Mouse (Mus musculus) layer of hippocampus, adult 8-10 months (tissue): Measurements from ENCODE around the gene Als2cr12. TPM values are rescaled to one million over a fixed set of nuclear protein-coding genes. Genes with fewer than 3 reads are reported as not detected.
"Not testable (repeated sequence)": the region's sequence is repeated elsewhere in the genome, so short reads cannot be mapped to it uniquely, and the experiment has no call there.

ENCODE experiments used
- DNase-seq, 2 experiments: peaks; one replicate each; pipeline ENCODE4 v3.0.0; 2022; ENCODE audit warnings: low spot score in 2 of 2
- total RNA-seq, 4 experiments: library from RNA; stranded (reverse); gene quantifications; 2 replicates each; pipeline ENCODE4 v1.2.4; 2022

The Als2cr12 gene
- total RNA-seq, 4 experiments from 2014 or later, result not detected

- DNase-seq, result no peak
These were observed 5.6 kb downstream of the Als2cr12 start for GRCm38 (mm10) chr1:58690006-58690744.

DNA sequence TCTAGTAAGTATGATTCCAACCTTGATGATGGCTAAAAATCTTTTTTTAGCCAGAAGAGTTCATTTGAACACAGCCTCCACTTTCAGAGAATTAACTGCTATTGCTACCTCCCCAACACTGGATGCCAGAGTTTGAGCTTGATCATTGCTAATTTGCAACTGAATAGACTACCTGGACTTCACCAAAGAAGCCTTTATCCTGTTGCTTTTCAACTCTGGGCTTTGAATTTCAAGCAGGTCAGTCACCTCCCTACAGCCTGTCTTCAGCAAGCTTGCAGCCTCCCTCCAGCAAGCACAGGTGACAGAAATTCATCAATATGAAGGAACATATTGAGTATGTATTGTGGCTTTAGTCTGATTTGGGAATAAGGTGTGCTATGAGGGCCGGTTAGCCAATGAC, 6.4 kb downstream of the Als2cr12 start:
- DNase-seq, result no peak

DNA sequence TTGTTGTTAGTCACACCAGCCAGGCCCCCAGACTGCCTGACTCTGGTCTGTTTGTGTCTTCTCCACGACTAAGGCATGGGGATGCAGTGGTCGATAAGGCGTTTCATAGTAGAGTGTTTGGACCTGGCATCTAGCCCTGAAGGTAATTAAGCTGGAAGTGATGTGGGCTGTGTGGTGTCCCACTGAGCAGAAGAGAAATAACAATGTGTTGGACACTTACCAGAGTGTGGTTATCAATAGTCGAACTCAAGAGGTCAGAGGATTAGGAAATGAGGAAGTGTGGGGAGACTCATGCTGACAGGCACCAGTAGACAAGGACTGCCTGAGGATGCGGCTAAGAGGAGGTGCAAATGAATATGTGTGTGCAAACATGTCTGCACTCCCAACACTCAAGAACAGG, 17.4 kb downstream of the Als2cr12 start:
- DNase-seq, result not testable (repeated sequence)

DNA sequence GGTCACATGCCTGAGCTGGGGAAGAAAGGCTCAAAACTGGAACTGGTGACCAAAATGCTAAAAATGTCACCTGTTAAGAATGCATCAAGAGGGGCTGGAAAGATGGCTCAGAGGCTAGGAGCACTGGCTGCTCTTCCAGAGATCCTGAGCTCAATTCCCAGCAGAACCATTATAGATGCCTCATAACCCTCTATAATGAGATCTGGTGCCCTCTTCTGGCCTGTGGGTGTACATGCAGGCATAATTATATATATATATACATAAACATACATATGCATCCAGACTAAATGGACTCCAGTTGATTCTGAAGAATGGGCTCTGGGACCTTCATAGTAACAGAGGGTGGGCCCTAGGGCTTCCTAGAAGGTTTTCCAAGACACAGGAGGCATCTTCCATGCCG, 18.2 kb downstream of the Als2cr12 start:
- no peak for DNase-seq

DNA sequence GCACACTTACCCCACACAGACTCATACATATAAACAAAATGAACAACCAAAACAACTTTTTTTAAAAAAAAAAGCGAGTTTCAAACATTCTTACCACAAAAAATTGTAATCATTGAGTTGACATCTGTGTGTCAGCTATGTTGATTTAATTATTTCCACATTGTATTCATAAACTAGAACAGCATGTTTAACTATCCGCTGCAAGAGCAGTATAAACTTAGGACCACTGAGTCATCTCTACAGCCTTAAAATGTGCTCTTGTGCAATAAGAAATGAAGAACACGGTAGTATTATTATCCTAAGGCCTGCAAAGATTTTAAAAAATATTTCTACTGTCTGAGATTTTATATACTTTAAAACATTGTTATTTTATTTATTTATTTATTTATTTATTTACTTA, 20.8 kb downstream of the Als2cr12 start:
- DNase-seq, result no peak

DNA sequence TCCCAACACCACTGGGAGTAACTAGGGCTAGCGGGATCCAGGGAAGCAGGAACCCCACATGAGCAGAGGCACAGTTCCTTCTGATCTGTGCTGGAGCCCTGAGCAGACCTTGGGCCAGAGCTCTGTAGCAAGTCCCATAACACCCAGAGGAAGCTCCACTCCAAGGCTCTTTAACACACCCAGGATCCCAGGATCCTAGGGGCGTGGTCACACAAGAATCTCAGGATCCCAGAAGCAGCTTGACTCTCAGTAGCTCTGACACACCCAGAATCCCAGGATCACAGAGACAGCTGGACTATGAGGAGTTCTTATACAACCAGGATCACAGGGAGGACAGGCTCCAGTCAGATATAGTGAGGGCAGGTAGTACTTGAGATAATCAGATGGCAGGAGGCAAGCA, 23.7 kb downstream of the Als2cr12 start:
- DNase-seq, result no peak

DNA sequence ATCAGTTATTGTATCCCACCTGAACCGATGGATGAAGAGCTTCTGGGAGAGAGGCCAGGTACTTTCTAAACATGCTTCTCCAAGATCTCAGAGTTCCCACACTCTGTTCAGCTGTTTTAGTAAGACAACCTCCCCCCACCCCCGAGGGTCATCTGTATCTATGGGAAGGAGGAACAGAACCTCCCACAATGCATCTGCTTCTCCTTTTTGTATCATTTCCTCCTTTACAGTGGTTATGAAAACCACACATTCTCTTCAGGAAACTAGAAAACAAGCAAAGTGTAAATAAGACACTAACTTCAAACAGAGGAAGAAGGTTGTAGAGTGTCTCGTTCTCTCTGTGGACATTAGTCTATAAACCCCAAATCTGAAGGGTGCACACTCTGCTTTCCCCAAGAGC, 26.2 kb downstream of the Als2cr12 start:
- DNase-seq, result not testable (repeated sequence)

- DNase-seq, result no peak
These were observed 27.6 kb downstream of the Als2cr12 start for GRCm38 (mm10) chr1:58668191-58668590.

DNA sequence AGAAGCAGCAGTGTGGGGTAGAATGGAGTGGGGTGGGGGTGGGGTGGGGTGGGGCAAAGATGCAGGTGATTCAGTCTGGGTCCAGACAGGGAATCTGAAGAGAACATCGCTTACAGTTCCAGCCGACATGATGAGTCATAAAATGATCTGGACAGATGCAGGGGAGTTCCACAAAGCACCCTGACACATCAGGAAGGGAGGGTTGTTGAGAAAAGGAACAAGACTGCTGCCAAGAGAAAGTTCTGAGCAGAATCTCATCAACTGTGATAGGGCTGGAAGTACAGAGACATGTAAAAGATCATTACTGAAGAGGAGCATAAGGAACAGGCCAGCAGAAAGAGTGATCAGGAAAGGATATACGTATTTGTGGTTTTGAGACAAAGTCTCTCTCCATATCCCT, 32.4 kb downstream of the Als2cr12 start:
- DNase-seq, result not testable (repeated sequence)

DNA sequence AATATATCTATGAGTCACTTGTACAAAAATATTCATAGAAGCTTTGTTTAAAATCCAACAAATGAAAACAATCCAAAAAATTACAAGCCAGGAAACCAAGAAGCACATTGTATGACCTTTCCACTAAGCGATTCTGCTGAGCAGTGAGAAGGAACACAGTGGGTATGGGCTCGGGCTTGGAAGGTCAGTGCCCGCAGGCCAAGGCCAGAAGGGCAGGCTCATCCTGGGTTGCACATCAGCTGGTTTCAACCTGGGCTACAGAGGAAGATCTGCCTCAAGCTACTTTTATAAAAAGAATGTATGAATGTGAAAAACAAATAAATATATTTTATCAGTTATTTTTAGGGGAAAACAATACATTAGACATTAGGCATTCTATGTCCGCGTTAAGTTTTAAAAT, 33.1 kb downstream of the Als2cr12 start:
- DNase-seq, result not testable (repeated sequence)

DNA sequence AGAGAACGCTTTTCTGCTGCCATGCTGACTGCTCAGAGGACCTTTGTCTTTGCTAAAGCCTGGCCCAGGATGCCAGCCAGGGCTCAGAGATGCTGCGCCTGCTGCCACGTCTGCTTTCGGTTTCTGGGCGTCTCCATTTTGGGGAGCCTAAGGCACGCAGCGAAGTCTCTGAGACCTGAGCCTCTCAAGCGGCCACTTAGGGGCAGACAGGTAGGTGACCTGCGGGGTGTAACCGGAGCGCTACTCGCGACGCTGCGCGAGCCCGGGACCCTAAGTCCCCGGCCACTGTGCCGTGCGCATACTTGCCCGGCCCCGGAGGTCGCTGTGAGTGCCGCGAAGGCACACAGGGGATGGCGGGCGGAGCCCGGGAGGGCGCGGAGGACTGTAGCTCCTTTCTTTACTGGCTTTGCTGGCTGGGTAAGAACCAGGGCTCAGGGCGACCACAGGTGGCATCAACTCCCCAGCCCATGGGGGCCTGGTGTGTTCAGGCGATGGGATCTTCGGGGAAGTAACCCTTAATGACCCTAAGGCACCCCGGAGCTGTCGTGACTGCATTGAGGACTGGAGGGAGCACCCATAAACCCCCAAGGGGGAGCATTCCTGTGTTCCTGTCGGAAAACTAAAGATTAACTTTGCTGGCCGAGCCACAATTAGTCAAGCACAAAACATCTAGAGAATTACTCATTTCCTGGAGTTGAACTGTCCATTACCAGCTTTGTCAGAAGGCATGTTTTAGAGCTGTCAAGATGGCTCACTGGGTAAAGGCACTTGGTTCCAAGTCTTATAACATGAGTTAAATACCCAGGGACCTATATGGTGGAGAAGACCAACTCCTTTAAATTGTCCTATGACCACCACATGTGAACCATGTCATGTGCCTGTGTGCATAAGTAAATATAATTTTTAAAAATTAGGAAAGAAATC, 43.0 kb downstream of the Als2cr12 start:
- peak; percentile 13 to 39 for DNase-seq

GRCm38 (mm10) chr1:58651571-58652456, 44.0 kb downstream of the Als2cr12 start:
- not testable (repeated sequence) for DNase-seq

- DNase-seq, result not testable (repeated sequence)
These were observed 66.9 kb downstream of the Als2cr12 start for GRCm38 (mm10) chr1:58628847-58629246.

DNA sequence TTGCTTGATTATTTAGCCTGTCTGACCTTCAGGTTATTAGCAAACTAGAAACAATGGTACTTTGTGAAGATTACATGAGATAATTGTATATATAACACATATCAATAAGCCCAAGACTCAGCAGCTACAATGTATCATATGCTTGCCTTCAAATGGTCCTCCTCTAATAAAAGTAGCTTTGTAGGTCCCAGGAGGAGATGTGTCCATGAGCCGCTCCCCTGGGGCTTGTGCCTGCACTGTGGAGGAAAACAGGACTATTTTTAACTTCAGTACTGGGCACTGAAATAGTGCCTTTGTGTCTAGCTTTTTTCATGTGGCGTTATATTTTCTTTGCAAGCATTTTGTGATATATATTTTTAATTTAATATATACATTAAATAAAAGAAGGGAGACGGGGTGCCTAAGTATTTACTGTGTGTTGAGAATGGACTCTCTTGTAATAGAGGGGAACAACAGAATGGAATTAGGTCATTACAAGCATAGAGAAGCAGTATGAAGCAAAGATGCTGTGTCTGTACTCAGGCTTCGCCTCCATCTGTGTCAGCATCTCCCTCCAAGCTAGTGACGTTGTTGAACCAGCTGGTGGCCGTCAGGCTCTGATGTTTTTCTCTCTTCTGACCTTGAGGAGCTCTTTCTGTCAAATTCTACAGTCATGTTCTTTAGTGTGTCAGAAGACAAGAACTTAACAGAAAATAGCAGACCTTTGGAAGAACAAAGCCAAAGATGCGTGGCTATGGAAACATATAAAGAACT, 73.6 kb downstream of the Als2cr12 start:
- peak; percentile 43 for DNase-seq

DNA sequence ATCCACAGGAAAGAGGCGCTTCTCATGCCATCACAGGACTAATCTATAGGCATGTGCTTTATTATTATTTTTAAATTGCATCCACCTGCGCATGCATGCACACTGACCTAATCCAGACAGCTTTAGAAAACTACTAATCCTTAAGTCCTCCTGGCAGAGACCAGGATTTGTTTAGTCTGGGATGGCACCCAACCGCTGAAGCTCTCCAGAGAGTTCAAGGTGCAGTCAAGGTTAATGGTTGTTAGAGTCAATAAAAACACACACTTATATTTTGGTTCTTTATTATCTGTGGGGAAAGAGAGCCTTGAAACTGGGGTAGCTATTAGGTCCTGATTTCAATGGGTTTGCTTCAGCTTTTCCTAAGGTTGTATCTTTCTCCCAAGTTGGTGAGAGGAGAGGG, 74.5 kb downstream of the Als2cr12 start:
- no peak for DNase-seq

DNA sequence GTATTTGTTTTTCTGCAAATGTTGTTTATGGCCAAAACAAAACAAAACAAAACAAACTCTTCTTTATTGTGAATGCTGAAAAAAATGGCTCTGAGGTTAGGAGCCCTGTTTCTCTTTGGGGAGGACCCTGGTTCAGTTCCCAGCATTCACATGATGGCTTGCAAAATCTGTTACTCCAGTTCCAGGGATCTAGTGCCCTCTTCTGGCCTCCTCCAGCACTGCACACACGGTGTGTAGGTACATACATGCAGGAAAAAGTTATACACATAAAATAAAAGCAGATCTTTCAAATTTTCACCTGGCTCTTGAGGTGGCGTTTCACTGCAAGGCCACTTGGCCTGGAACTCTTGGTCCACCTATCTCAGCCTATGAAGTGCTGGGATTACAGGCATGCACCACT, 77.0 kb downstream of the Als2cr12 start:
- DNase-seq, result no peak

DNA sequence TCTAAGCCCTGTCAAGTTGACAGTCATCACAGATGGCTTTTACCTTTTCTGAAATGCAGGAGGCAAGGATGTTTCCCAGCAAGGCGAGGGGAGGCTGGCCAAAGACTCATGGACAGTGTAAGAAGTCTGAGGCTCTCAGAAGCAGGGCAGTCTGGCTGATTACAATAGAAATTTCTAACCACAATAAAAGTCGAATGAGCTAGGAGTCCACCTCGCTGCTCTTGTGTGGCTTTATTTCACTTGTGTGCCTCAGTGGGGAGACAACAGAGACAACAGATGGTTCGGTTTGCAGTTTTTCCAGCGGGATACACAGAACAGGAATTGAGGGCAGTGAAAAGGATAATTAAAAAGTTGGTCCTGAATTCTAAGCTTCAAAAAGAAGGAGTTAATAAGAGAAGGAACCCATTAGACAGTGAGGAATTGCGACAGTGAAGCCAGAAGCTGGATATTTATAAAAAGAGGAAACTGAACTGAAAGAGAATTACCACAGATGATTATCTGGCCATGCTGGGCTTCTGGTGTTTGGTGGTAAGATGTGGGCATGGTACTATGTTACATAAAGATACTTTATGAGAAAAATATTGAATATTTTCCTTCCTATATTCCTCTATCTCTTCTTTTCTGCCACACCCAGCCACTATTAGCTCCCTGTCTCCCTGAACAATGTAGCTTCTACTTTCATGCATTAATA, 77.7 kb downstream of the Als2cr12 start:
- no peak for DNase-seq

GRCm38 (mm10) chr1:58617076-58617475, 78.7 kb downstream of the Als2cr12 start:
- DNase-seq, result peak; percentile 18 to 29

DNA sequence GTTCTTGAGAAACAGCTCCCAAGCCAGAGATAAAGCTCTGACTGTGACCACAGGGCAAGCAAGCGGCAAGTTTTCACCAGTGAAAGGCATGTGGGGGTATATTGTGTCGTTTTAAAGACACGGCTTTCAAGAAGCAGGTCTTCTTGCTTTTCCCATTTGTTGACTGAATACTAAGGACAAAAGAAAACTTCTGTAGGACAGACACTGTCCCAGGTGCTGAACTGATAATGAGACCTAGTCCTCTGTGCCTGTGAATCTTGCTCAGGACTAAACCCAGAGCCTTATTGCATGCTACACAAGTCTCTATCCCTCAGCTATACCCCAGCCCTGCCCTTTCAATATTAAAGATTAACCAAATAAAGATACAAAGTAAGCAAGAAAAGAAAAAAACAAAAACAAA, 79.6 kb downstream of the Als2cr12 start:
- DNase-seq, result no peak

DNA sequence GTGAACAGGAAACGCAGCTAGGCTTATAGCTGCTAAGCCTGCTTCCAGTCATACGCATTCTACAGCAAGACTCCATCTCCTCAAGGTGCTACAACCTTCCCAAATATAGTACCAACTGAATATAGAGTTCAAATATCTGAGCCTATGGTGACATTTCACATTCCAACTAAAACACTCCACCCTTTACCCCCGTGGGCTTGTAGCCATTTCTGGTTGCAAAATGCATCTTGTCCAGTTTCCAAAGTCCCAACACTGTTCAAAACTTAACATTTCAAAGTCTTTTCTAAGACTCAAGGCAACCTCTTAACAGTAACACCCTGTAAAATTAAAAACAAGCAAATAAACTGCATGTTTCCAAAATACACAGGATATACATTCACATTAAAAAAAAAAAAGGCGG, 80.6 kb downstream of the Als2cr12 start:
- no peak for DNase-seq
